Mouse (Mus musculus) liver, embryonic 14 days (tissue): ENCODE results near the gene Haus6. TPM values are rescaled to one million over a fixed set of nuclear protein-coding genes. Genes with fewer than 3 reads are reported as not detected.

Source experiments
- polyA plus RNA-seq: library from polyadenylated mRNA; depleted of rRNA; stranded (reverse); fragments of >200 nt; gene quantifications from 2 replicates; pipeline ENCODE4 v1.2.3, GENCODE M21; 2012; rRNA removed

The Haus6 gene
- 6.1 and 7.1 TPM in 2 replicates for polyA plus RNA-seq

DNA sequence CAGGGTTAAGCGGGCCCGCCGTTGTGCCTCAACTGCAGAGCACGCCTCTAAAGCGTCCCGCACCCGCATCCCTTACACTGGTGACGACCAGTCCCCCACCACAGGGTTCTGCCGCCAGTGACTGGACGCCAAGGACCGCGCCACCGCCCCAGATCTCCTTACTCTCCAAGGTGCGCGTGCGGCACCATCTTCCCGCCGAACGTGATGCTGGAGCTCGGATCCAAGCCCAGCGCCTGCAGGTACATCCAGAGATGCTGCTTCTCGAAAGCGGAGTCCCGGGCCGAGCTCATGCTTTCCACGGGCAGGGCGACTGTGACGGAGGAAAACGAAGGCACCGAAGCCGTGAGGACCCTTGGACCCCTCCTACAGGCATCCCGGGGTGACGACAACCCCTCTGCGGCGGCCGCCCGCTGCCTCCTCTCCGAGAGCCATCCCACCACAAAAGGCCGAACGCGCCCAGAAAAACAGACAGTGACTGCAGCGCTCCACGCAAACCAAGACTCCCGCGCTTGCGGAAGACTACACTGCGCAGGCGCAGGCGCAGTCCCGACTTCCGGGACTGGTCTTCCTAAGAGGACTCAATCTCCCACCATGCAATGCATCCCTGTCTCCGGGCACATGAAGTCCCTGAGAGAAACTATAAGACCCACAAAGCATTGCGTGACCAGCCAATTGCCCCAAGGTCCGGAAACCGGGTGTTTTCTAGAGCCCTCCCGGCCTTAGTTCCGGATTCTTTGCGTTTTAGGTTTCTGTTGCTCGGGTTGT is at the start of gene Haus6:
Gene Haus6, minus strand, starts transcription at position 532 of the 765 bp plus-strand sequence.

GRCm38 (mm10) chr4:86575283-86575983 is 36.4 kb downstream of the Haus6 start, which contains the start of gene Rraga:
Gene Rraga (plus strand): TSS chr4:86575668.

GRCm38 (mm10) chr4:86558228-86558627 is 53.6 kb downstream of the Haus6 start, which contains the start of gene Saxo1:
Gene Saxo1 (minus strand): TSS chr4:86558328.

Other genes starting within 250 kb of the Haus6 start
- not detected in 2 replicates for gene Saxo1, start 53.7 kb downstream of the Haus6 start, polyA plus RNA-seq
- gene Rraga, start 36.4 kb downstream of the Haus6 start, polyA plus RNA-seq = 29.9 and 41.8 TPM in 2 replicates
- gene Plin2, start 58.0 kb upstream of the Haus6 start, polyA plus RNA-seq = 94.1 and 117 TPM in 2 replicates
- 2.7 and 3.1 TPM in 2 replicates for gene Dennd4c, start 136.5 kb upstream of the Haus6 start, polyA plus RNA-seq
- 1,240 and 1,441 TPM in 2 replicates for gene Rps6, start 245.4 kb upstream of the Haus6 start, polyA plus RNA-seq